Mouse (Mus musculus) cerebellum, adult 2 months (tissue): Measurements from ENCODE around the gene Antxr2.

ENCODE experiments used
- CTCF ChIP-seq: fragments of 200-500 bp; IDR thresholded peaks from 2 replicates; pipeline ENCODE4 v1.5.1; 2011; ENCODE audit warnings: low read depth, mild to moderate bottlenecking, control low read depth, low read length, moderate library complexity, borderline replicate concordance; ENCODE audit not compliant: insufficient read depth
- POLR2A ChIP-seq: fragments of 200-500 bp; IDR thresholded peaks from 2 replicates; pipeline ENCODE4 v1.6.1; 2011; ENCODE audit warnings: low read length, control low read depth, borderline replicate concordance; ENCODE audit not compliant: insufficient read depth

- TF ChIP-seq POLR2A (no peak), CTCF (no peak)
Observed at GRCm38 (mm10) chr5:97835418-97835817, 195.4 kb downstream of the Antxr2 start.
